Mouse (Mus musculus) gastrocnemius, postnatal 4 days (tissue): ENCODE measurements around the gene Hydin. TPM values are rescaled to one million over a fixed set of nuclear protein-coding genes. Genes with fewer than 3 reads are reported as not detected.

Experiments
- DNase-seq, 2 experiments: peaks; one replicate each; pipeline ENCODE4 v3.0.0; 2021 to 2022; ENCODE audit warnings: low spot score in 2 of 2, mixed read lengths in 2 of 2
- long read RNA-seq, 2 experiments: library from polyadenylated mRNA; stranded (forward); transcript quantifications; one replicate each; pipeline ENCODE4 v2.0.0; 2021
- total RNA-seq, 2 experiments: library from RNA; stranded (reverse); gene quantifications; 2 replicates each; pipeline ENCODE4 v1.2.3; 2021

Gene Hydin
- under 1 TPM; 0.41 to 0.44 TPM for total RNA-seq
- long read RNA-seq, experiment 1 = 0 reads
- long read RNA-seq, experiment 2 = 0 reads

- peak; percentile 26 to 46 for DNase-seq
Observed at GRCm38 (mm10) chr8:110266741-110267140, at the start of gene Hydin. Hydin (plus strand) TSS chr8:110266977.

- DNase-seq = no peak
Observed at GRCm38 (mm10) chr8:110217198-110217597, 49.6 kb upstream of the Hydin start.

- DNase-seq = peak; percentile 100
Observed at GRCm38 (mm10) chr8:110217681-110218131, 49.1 kb upstream of the Hydin start.

- no peak for DNase-seq
Observed at GRCm38 (mm10) chr8:110218511-110218910, 48.3 kb upstream of the Hydin start.

GRCm38 (mm10) chr8:110220936-110221335 is 45.8 kb upstream of the Hydin start:
- no peak for DNase-seq

GRCm38 (mm10) chr8:110230803-110231202 is 36.0 kb upstream of the Hydin start:
- DNase-seq = no peak

- DNase-seq = no peak
Observed at GRCm38 (mm10) chr8:110242278-110243177, 24.2 kb upstream of the Hydin start.

GRCm38 (mm10) chr8:110244566-110244965 is 22.2 kb upstream of the Hydin start:
- no peak for DNase-seq

GRCm38 (mm10) chr8:110247238-110247637 is 19.5 kb upstream of the Hydin start:
- DNase-seq = no peak

GRCm38 (mm10) chr8:110253986-110254385 is 12.8 kb upstream of the Hydin start:
- DNase-seq = no peak

- no peak for DNase-seq
Observed at GRCm38 (mm10) chr8:110265796-110266305, 926 bp upstream of the Hydin start.

GRCm38 (mm10) chr8:110267268-110267667 is 491 bp downstream of the Hydin start:
- DNase-seq = no peak

GRCm38 (mm10) chr8:110270659-110271058 is 3.9 kb downstream of the Hydin start:
- no peak for DNase-seq

GRCm38 (mm10) chr8:110273394-110273793 is 6.6 kb downstream of the Hydin start:
- no peak for DNase-seq

GRCm38 (mm10) chr8:110275465-110276258 is 8.9 kb downstream of the Hydin start:
- no peak for DNase-seq

- no peak for DNase-seq
Observed at GRCm38 (mm10) chr8:110276259-110276560, 9.4 kb downstream of the Hydin start.

- DNase-seq = no peak
Observed at GRCm38 (mm10) chr8:110312715-110313114, 45.9 kb downstream of the Hydin start.

GRCm38 (mm10) chr8:110315826-110316225 is 49.0 kb downstream of the Hydin start:
- no peak for DNase-seq

- DNase-seq = no peak
Observed at GRCm38 (mm10) chr8:110319586-110319985, 52.8 kb downstream of the Hydin start.

GRCm38 (mm10) chr8:110321446-110321845 is 54.7 kb downstream of the Hydin start:
- DNase-seq = no peak

GRCm38 (mm10) chr8:110323981-110324574 is 57.3 kb downstream of the Hydin start:
- no peak for DNase-seq
